Mouse (Mus musculus) spleen, adult 2 months (tissue): Measurements from ENCODE around the gene Atg7. TPM values are rescaled to one million over a fixed set of nuclear protein-coding genes. Genes with fewer than 3 reads are reported as not detected.

Source experiments
- DNase-seq, 2 experiments: peaks; one replicate each; pipeline versions ENCODE4 v3.0.0 to v3.0.0-alpha.2; 2012 to 2021; ENCODE audit warnings: low spot score in 2 of 2, low read depth in 1 of 2
- H3K27ac ChIP-seq: fragments of 200-500 bp; 2 replicates; pipeline ENCODE4 v1.5.1; 2012; ENCODE audit warnings: low read length, inconsistent platforms; ENCODE audit not compliant: insufficient read depth
- H3K27me3 ChIP-seq: fragments of 200-500 bp; 2 replicates; pipeline ENCODE4 v1.6.1; 2012; ENCODE audit warnings: mild to moderate bottlenecking, moderate library complexity, low read length, inconsistent platforms; ENCODE audit not compliant: control insufficient read depth, insufficient read depth
- H3K36me3 ChIP-seq: fragments of 200-500 bp; 2 replicates; pipeline ENCODE4 v1.6.1; 2012; ENCODE audit warnings: mild to moderate bottlenecking, low read length, inconsistent platforms; ENCODE audit not compliant: control insufficient read depth, insufficient read depth
- H3K4me1 ChIP-seq: fragments of 200-500 bp; 2 replicates; pipeline ENCODE4 v1.6.1; 2011; ENCODE audit warnings: inconsistent platforms; ENCODE audit not compliant: control insufficient read depth, insufficient read depth, insufficient read length
- H3K4me3 ChIP-seq: fragments of 200-500 bp; 2 replicates; pipeline ENCODE4 v1.5.1; 2011; ENCODE audit warnings: mild to moderate bottlenecking, inconsistent platforms; ENCODE audit not compliant: insufficient read depth, insufficient read length; ENCODE audit errors: extremely low read depth
- CTCF ChIP-seq: fragments of 200-500 bp; IDR thresholded peaks from 2 replicates; pipeline ENCODE4 v1.5.1; 2011; ENCODE audit warnings: mild to moderate bottlenecking, inconsistent platforms; ENCODE audit not compliant: insufficient read depth, insufficient read length, insufficient replicate concordance; ENCODE audit errors: extremely low read depth
- POLR2A ChIP-seq: fragments of 200-500 bp; IDR thresholded peaks from 2 replicates; pipeline ENCODE4 v1.6.1; 2011; ENCODE audit warnings: low read depth, low read length, inconsistent platforms
- WGBS: fragments of 180-500 bp; shearing (Covaris S2); methylation state at CpG from one replicate; pipeline ENCODE4 v1.1.7; 2018; 5-methylcytosine and 5-hydroxymethylcytosine counted together
- polyA plus RNA-seq: library from polyadenylated mRNA; depleted of rRNA; stranded (reverse); fragments of >200 nt; gene quantifications from 2 replicates; pipeline ENCODE4 v1.2.3, GENCODE M21; 2012

Atg7 gene
- polyA plus RNA-seq, 1 experiment, result 11.7 TPM

- Histone ChIP-seq H3K4me3 (no peak overlapping the region), H3K4me1 (peaks cover 2% of the 10 kb centered on the region), H3K27ac (peak overlapping the region; percentile 10; the same call in 1 of the 2 replicates), H3K36me3 (no peaks in the 10 kb centered on the region), H3K27me3 (no peaks in the 10 kb centered on the region)
- 56% methylated on average over 12 of the region's 12 CpGs for WGBS
- no peak for DNase-seq
- no peak for TF ChIP-seq POLR2A
- no peak for TF ChIP-seq CTCF
Measured at GRCm38 (mm10) chr6:114742209-114743003, 99.5 kb downstream of the Atg7 start.

GRCm38 (mm10) chr6:114743126-114743525 lies 100.2 kb downstream of the Atg7 start:
- no peak for DNase-seq
- Histone ChIP-seq H3K36me3 (no peaks in the 10 kb centered on the region), H3K4me3 (no peak overlapping the region), H3K27ac (no peak overlapping the region), H3K27me3 (no peaks in the 10 kb centered on the region), H3K4me1 (peaks cover 4% of the 10 kb centered on the region)
- TF ChIP-seq POLR2A (no peak), CTCF (no peak)
- 93% methylated on average over 8 of the region's 8 CpGs for WGBS

GRCm38 (mm10) chr6:114743845-114744244 lies 100.9 kb downstream of the Atg7 start:
- no peak for DNase-seq
- H3K27ac ChIP-seq, result no peak overlapping the region
- no peaks in the 10 kb centered on the region for H3K36me3 ChIP-seq
- H3K4me1 ChIP-seq, result peaks cover 8% of the 10 kb centered on the region
- 62% methylated on average over 2 of the region's 2 CpGs for WGBS
- no peak overlapping the region for H3K4me3 ChIP-seq
- TF ChIP-seq CTCF, result no peak
- TF ChIP-seq POLR2A, result no peak
- H3K27me3 ChIP-seq, result no peaks in the 10 kb centered on the region

GRCm38 (mm10) chr6:114746439-114746974 lies 103.6 kb downstream of the Atg7 start:
- no peak for DNase-seq
- no peak for TF ChIP-seq POLR2A
- no peak for TF ChIP-seq CTCF
- peaks cover 8% of the 10 kb centered on the region for H3K4me1 ChIP-seq
- no peak overlapping the region for H3K27ac ChIP-seq
- no peak overlapping the region for H3K4me3 ChIP-seq
- no peaks in the 10 kb centered on the region for H3K36me3 ChIP-seq
- 56% methylated on average over 7 of the region's 7 CpGs for WGBS
- H3K27me3 ChIP-seq, result no peaks in the 10 kb centered on the region

GRCm38 (mm10) chr6:114748419-114748818 lies 105.5 kb downstream of the Atg7 start:
- H3K27ac ChIP-seq, result no peak overlapping the region
- H3K4me3 ChIP-seq, result no peak overlapping the region
- peaks cover 8% of the 10 kb centered on the region for H3K4me1 ChIP-seq
- TF ChIP-seq CTCF (no peak), POLR2A (no peak)
- DNase-seq, result no peak
- H3K36me3 ChIP-seq, result no peaks in the 10 kb centered on the region
- H3K27me3 ChIP-seq, result no peaks in the 10 kb centered on the region
- WGBS, result 36% methylated on average over 3 of the region's 3 CpGs

- WGBS, result 85% methylated on average over 3 of the region's 3 CpGs
Measured at GRCm38 (mm10) chr6:114748882-114749281, 106.0 kb downstream of the Atg7 start.

GRCm38 (mm10) chr6:114758795-114759194 lies 115.9 kb downstream of the Atg7 start:
- no peaks in the 10 kb centered on the region for H3K27me3 ChIP-seq
- H3K27ac ChIP-seq, result no peak overlapping the region
- no peaks in the 10 kb centered on the region for H3K36me3 ChIP-seq
- no peak for TF ChIP-seq CTCF
- TF ChIP-seq POLR2A, result no peak
- WGBS, result 85% methylated on average over 7 of the region's 7 CpGs
- no peak overlapping the region for H3K4me3 ChIP-seq
- DNase-seq, result no peak
- no peaks in the 10 kb centered on the region for H3K4me1 ChIP-seq

More at GRCm38 (mm10) chr6:114748882-114749281, 106.0 kb downstream of the Atg7 start:
- no peaks in the 10 kb centered on the region for H3K36me3 ChIP-seq
- TF ChIP-seq POLR2A (no peak), CTCF (no peak)
- H3K27me3 ChIP-seq, result no peaks in the 10 kb centered on the region
- peaks cover 6% of the 10 kb centered on the region for H3K4me1 ChIP-seq
- H3K27ac ChIP-seq, result no peak overlapping the region
- H3K4me3 ChIP-seq, result no peak overlapping the region
- DNase-seq, result no peak
